Mouse (Mus musculus): ENCODE data around the gene Tead4. TPM values are rescaled to one million over a fixed set of nuclear protein-coding genes. Genes with fewer than 3 reads are reported as not detected.
A peak's percentile ranks its signal among the peaks of the same experiment; 100 is the strongest.

Gene Tead4
- total and polyA plus RNA-seq, 2 experiments from 2014 or later, result 0.17 to 0.82 TPM

DNA sequence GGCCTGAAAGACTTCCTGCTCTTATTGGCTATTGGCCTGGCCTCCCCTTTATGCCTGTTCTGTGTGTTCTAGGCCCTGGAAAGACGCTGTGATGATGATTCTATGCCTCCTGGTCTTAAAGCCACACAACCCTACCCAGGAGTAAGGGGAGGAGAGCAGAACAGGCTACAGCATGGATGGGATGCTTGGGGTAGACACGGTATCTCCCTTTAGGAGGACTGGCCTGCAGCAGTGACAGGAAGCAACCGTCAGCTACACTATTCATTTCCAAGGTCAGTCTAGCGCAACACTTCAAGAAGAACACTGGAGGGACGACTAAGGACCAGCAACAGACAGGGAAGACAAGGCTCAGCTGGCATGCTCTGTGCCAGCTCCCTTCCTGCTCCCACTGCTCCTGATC is 119.4 kb downstream of the Tead4 start:
- Histone ChIP-seq H3K27ac (ENCODE audit: low read depth, low read length) (no peak overlapping the region), H3K9ac (replicated peaks; ENCODE audit: low read length, poor library complexity, severe bottlenecking) (no peak overlapping the region), H3K4me1 (ENCODE audit: insufficient read depth, low read length) (no peaks in the 10 kb centered on the region), H3K4me2 (ENCODE audit: low read depth, low read length, poor library complexity, severe bottlenecking) (no peak overlapping the region), H3K9me3 (ENCODE audit: low read length) (no peaks in the 10 kb centered on the region), H3K27me3 (ENCODE audit: insufficient read depth, low read length) (no peaks in the 10 kb centered on the region), H3K36me3 (ENCODE audit: insufficient read depth, low read length) (no peaks in the 10 kb centered on the region), H3K4me3 (ENCODE audit: low read depth, low read length) (no peak overlapping the region)
- ATAC-seq (ENCODE audit: low FRiP score), result no peak
- no peak for DNase-seq (ENCODE audit: low spot score)
- 77% methylated on average over 5 of the region's 5 CpGs for WGBS
- no peak for TF ChIP-seq CTCF (IDR thresholded peaks at IDR 0.05)

DNA sequence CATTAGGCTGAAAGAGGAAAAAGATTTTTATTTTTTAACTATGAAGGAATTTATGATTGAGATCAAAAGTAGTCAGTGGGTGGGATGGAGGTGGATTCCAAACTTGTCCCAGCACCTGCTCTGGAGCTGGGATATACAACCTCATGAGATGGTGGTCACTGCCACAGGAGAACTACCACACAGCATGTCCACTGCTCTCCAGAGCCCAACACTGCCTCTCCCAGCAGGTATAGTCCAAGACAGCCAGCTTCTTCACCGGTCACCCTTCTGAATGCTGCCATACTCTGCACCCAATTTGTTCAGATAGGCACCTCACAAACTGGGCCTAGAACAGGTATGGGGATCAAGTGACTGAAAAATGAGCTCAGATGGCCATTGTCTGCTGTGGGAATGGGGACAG is 121.0 kb downstream of the Tead4 start:
- H3K9me3 ChIP-seq (ENCODE audit: low read length), result no peaks in the 10 kb centered on the region
- DNase-seq (ENCODE audit: low spot score) (no peak), ATAC-seq (ENCODE audit: low FRiP score) (no peak)
- H3K9ac ChIP-seq (replicated peaks; ENCODE audit: low read length, poor library complexity, severe bottlenecking), result no peak overlapping the region
- 94% methylated on average over 1 of the region's 1 CpGs for WGBS
- no peaks in the 10 kb centered on the region for H3K27me3 ChIP-seq (ENCODE audit: insufficient read depth, low read length)
- no peak for TF ChIP-seq CTCF (IDR thresholded peaks at IDR 0.05)
- H3K36me3 ChIP-seq (ENCODE audit: insufficient read depth, low read length), result no peaks in the 10 kb centered on the region
- no peak overlapping the region for H3K4me2 ChIP-seq (ENCODE audit: low read depth, low read length, poor library complexity, severe bottlenecking)
- no peak overlapping the region for H3K4me3 ChIP-seq (ENCODE audit: low read depth, low read length)
- H3K4me1 ChIP-seq (ENCODE audit: insufficient read depth, low read length), result no peaks in the 10 kb centered on the region
- H3K27ac ChIP-seq (ENCODE audit: low read depth, low read length), result no peak overlapping the region

DNA sequence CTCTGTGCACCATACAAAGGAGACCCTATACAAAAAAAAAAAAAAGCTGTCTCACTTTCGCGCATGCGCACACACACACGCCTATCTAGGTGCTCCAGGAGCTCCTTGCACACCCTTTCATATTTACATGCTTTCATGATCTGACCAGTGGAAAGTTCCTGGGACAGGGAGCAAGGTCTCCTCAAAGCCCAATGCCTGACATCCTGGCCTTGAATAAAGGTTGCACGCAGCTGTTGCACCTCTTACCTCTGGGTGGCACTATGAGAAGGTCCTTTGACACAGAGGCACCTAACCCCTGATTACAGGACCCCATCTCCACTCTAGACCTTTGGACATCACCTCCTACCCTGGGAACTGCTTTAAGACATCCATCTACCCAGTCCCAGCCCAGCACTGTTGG is 121.4 kb downstream of the Tead4 start:
- 0 out of 2 replicates have a peak, but pooled peaks have one; percentile 26 for TF ChIP-seq CTCF (IDR thresholded peaks at IDR 0.05)
- no peak overlapping the region for H3K27ac ChIP-seq (ENCODE audit: low read depth, low read length)
- H3K9ac ChIP-seq (replicated peaks; ENCODE audit: low read length, poor library complexity, severe bottlenecking), result no peak overlapping the region
- ATAC-seq (ENCODE audit: low FRiP score), result no peak
- H3K4me1 ChIP-seq (ENCODE audit: insufficient read depth, low read length), result no peaks in the 10 kb centered on the region
- DNase-seq (ENCODE audit: low spot score), result no peak
- no peaks in the 10 kb centered on the region for H3K36me3 ChIP-seq (ENCODE audit: insufficient read depth, low read length)
- 67% methylated on average over 5 of the region's 5 CpGs for WGBS
- no peaks in the 10 kb centered on the region for H3K9me3 ChIP-seq (ENCODE audit: low read length)
- no peak overlapping the region for H3K4me3 ChIP-seq (ENCODE audit: low read depth, low read length)
- H3K4me2 ChIP-seq (ENCODE audit: low read depth, low read length, poor library complexity, severe bottlenecking), result no peak overlapping the region
- H3K27me3 ChIP-seq (ENCODE audit: insufficient read depth, low read length), result no peaks in the 10 kb centered on the region

DNA sequence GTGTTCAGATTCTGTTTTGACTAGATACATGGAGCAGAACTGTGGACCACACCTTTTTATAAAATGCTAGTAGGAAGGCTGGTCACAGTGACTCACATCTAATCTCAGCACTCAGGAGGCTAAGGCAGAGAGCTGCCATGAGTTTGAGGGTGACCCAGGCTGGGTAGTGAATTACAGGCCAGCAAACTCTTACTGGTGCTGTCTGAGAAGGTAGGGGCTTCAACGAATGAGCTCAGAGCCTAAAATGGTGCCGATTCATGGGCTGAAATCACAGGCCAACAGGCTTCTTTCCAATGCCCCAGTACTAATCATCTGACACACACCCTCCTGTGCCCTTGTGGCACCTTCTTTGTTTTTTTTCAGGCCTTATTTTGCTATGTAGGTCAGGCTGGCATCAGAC is 121.9 kb downstream of the Tead4 start:
- no peaks in the 10 kb centered on the region for H3K4me1 ChIP-seq (ENCODE audit: insufficient read depth, low read length)
- H3K4me3 ChIP-seq (ENCODE audit: low read depth, low read length), result no peak overlapping the region
- DNase-seq (ENCODE audit: low spot score) (no peak), ATAC-seq (ENCODE audit: low FRiP score) (no peak)
- no peaks in the 10 kb centered on the region for H3K9me3 ChIP-seq (ENCODE audit: low read length)
- no peak for TF ChIP-seq CTCF (IDR thresholded peaks at IDR 0.05)
- H3K27me3 ChIP-seq (ENCODE audit: insufficient read depth, low read length), result no peaks in the 10 kb centered on the region
- 79% methylated on average over 2 of the region's 2 CpGs for WGBS
- no peak overlapping the region for H3K4me2 ChIP-seq (ENCODE audit: low read depth, low read length, poor library complexity, severe bottlenecking)
- H3K27ac ChIP-seq (ENCODE audit: low read depth, low read length), result no peak overlapping the region
- no peaks in the 10 kb centered on the region for H3K36me3 ChIP-seq (ENCODE audit: insufficient read depth, low read length)
- no peak overlapping the region for H3K9ac ChIP-seq (replicated peaks; ENCODE audit: low read length, poor library complexity, severe bottlenecking)

Other genes starting within 250 kb of the Tead4 start
- gene Tspan9, start 157.2 kb downstream of the Tead4 start, total RNA-seq (2014; rRNA removed), result 143 and 160 TPM in 2 replicates
- gene Tspan9, start 157.2 kb downstream of the Tead4 start, polyA plus RNA-seq (2015; fragmentation: Nextera tagmentation; extraction: Ambion mirVana), result 50.9 and 58.8 TPM in 2 replicates
- gene Tulp3, start 55.0 kb upstream of the Tead4 start, total RNA-seq (2014; rRNA removed), result 14.1 and 14.3 TPM in 2 replicates
- 11.7 and 14.7 TPM in 2 replicates for gene Tulp3, start 55.0 kb upstream of the Tead4 start, polyA plus RNA-seq (2015; fragmentation: Nextera tagmentation; extraction: Ambion mirVana)
- gene Rhno1, start 62.1 kb upstream of the Tead4 start, total RNA-seq (2014; rRNA removed), result 20.7 and 21.8 TPM in 2 replicates
- 50.8 and 51.2 TPM in 2 replicates for gene Rhno1, start 62.1 kb upstream of the Tead4 start, polyA plus RNA-seq (2015; fragmentation: Nextera tagmentation; extraction: Ambion mirVana)
- 4.8 and 8.5 TPM in 2 replicates for gene Foxm1, start 62.1 kb upstream of the Tead4 start, total RNA-seq (2014; rRNA removed)
- 2.5 and 2.9 TPM in 2 replicates for gene Foxm1, start 62.1 kb upstream of the Tead4 start, polyA plus RNA-seq (2015; fragmentation: Nextera tagmentation; extraction: Ambion mirVana)
- 1.0 and 2.0 TPM in 2 replicates for gene Tex52, start 74.6 kb upstream of the Tead4 start, total RNA-seq (2014; rRNA removed)
- gene Tex52, start 74.6 kb upstream of the Tead4 start, polyA plus RNA-seq (2015; fragmentation: Nextera tagmentation; extraction: Ambion mirVana), result 0.29 and 0.39 TPM in 2 replicates
- not detected in 2 replicates for gene Gm44596, start 74.7 kb upstream of the Tead4 start, total RNA-seq (2014; rRNA removed)
- not detected in 2 replicates for gene Gm44596, start 74.7 kb upstream of the Tead4 start, polyA plus RNA-seq (2015; fragmentation: Nextera tagmentation; extraction: Ambion mirVana)
- 11.6 and 12.6 TPM in 2 replicates for gene Nrip2, start 98.5 kb upstream of the Tead4 start, total RNA-seq (2014; rRNA removed)
- gene Nrip2, start 98.5 kb upstream of the Tead4 start, polyA plus RNA-seq (2015; fragmentation: Nextera tagmentation; extraction: Ambion mirVana), result 13.0 and 14.5 TPM in 2 replicates
- gene Itfg2, start 124.1 kb upstream of the Tead4 start, total RNA-seq (2014; rRNA removed), result 37.3 and 40.2 TPM in 2 replicates
- 37.4 and 41.5 TPM in 2 replicates for gene Itfg2, start 124.1 kb upstream of the Tead4 start, polyA plus RNA-seq (2015; fragmentation: Nextera tagmentation; extraction: Ambion mirVana)
- gene Fkbp4, start 137.9 kb upstream of the Tead4 start, total RNA-seq (2014; rRNA removed), result 164 and 180 TPM in 2 replicates
- gene Fkbp4, start 137.9 kb upstream of the Tead4 start, polyA plus RNA-seq (2015; fragmentation: Nextera tagmentation; extraction: Ambion mirVana), result 245 and 253 TPM in 2 replicates
- not detected in 2 replicates for gene Pzp, start 225.9 kb upstream of the Tead4 start, total RNA-seq (2014; rRNA removed)
- 0.16 TPM in 1 of 2 replicates, not detected in the other for gene Pzp, start 225.9 kb upstream of the Tead4 start, polyA plus RNA-seq (2015; fragmentation: Nextera tagmentation; extraction: Ambion mirVana)

Data from midbrain, postnatal 0 days (tissue).